Mouse (Mus musculus) NIH3T3 (cell line): ENCODE results near the gene Slfnl1.

Experiments
- DNase-seq: peaks from one replicate; pipeline ENCODE4 v3.0.0-alpha.2; 2012; ENCODE audit warnings: low read depth

Gene Slfnl1

GRCm38 (mm10) chr4:120581711-120582110 is 49.7 kb downstream of the Slfnl1 start:
- no peak for DNase-seq
